Comparison of ENCODE assay signal across 33 mouse cellular contexts in genomic region chr15:92415323-92415722, GRCm38 (mm10). TPM values are rescaled to one million over a fixed set of nuclear protein-coding genes. Genes with fewer than 3 reads are reported as not detected.
DNase-seq lines count a peak whose midpoint lies in the region; ATAC-seq lines count a peak whose summit lies in the region.
"Had no signal": no experiment of that assay in that cellular context is flagged by ENCODE, and none has a peak within 500 bp of the region (broad histone marks: within the 10 kb centered on the region; RNA-seq: fewer than 3 reads in every experiment).

No protein-coding gene starts in this region.

- peaks cover 27% of the 10 kb centered on the region for H3K4me1 ChIP-seq in limb, embryonic 12.5 days (replicated peaks)
- peaks cover 32% of the 10 kb centered on the region for H3K4me1 ChIP-seq in limb, embryonic 10.5 days
- peaks cover 27% of the 10 kb centered on the region for H3K4me1 ChIP-seq in forebrain, embryonic 15.5 days
- H3K4me1 ChIP-seq: heart, embryonic 10.5 days; limb, embryonic 15.5 days had no signal

- H3K4me3 ChIP-seq in limb, embryonic 12.5 days (replicated peaks) = no peak overlapping the region
- no peak overlapping the region for H3K4me3 ChIP-seq in limb, embryonic 10.5 days
- no peak overlapping the region for H3K4me3 ChIP-seq in forebrain, embryonic 15.5 days
- H3K4me3 ChIP-seq: embryonic facial prominence, embryonic 13.5 days; heart, embryonic 10.5 days; limb, embryonic 15.5 days had no signal

- WGBS in limb, embryonic 12.5 days = 13% methylated on average over 4 of the region's 4 CpGs
- 25% methylated on average over 4 of the region's 4 CpGs for WGBS in limb, embryonic 10.5 days
- WGBS in forebrain, embryonic 15.5 days = 5% methylated on average over 4 of the region's 4 CpGs

- H3K36me3 ChIP-seq in limb, embryonic 12.5 days = no peaks in the 10 kb centered on the region
- no peaks in the 10 kb centered on the region for H3K36me3 ChIP-seq in limb, embryonic 10.5 days
- no peaks in the 10 kb centered on the region for H3K36me3 ChIP-seq in forebrain, embryonic 15.5 days
- H3K36me3 ChIP-seq: embryonic facial prominence, embryonic 13.5 days; heart, embryonic 10.5 days; limb, embryonic 15.5 days had no signal

- no peak overlapping the region for H3K9ac ChIP-seq in limb, embryonic 12.5 days (replicated peaks)
- no peak overlapping the region for H3K9ac ChIP-seq in forebrain, embryonic 15.5 days (replicated peaks)
- H3K9ac ChIP-seq: embryonic facial prominence, embryonic 13.5 days; hindbrain, embryonic 14.5 days; limb, embryonic 15.5 days; liver, embryonic 14.5 days had no signal

- no peak for DNase-seq in limb, embryonic 10.5 days (ENCODE audit: low spot score)
- DNase-seq in ES-CJ7 (ENCODE audit: low read depth, low spot score) = peak; percentile 48
- peak; percentile 54 for DNase-seq in R1 (ENCODE audit: low read depth, low spot score)
- no peak for DNase-seq in thymus, adult 18-20 months
- no peak for DNase-seq in adrenal gland, postnatal 10 days
- DNase-seq: adrenal gland, postnatal 14 days; B cell, adult 2 months; cerebellum, adult 11-12 months; cerebellum, adult 9-11 months; embryo, embryonic 11 days; gastrocnemius, postnatal 14 days; heart, postnatal 36 days; kidney, adult 9 months; kidney, postnatal 10 days; layer of hippocampus, adult 9-11 months; lung, adult 2 months; lung, postnatal 10 days; right cerebral cortex, adult 18-20 months; spleen, adult 18-20 months; thymus, postnatal 25 days had no signal

- H3K27me3 ChIP-seq in limb, embryonic 12.5 days = peaks cover 10% of the 10 kb centered on the region
- no peaks in the 10 kb centered on the region for H3K27me3 ChIP-seq in limb, embryonic 10.5 days (ENCODE audit: low read depth, poor library complexity, severe bottlenecking)
- H3K27me3 ChIP-seq in forebrain, embryonic 15.5 days = no peaks in the 10 kb centered on the region
- H3K27me3 ChIP-seq: embryonic facial prominence, embryonic 13.5 days; limb, embryonic 15.5 days had no signal

- H3K27ac ChIP-seq in limb, embryonic 12.5 days = no peak overlapping the region
- H3K27ac ChIP-seq in limb, embryonic 10.5 days = no peak overlapping the region
- H3K27ac ChIP-seq in forebrain, embryonic 15.5 days (replicated peaks) = no peak overlapping the region
- H3K27ac ChIP-seq: embryonic facial prominence, embryonic 13.5 days; heart, embryonic 10.5 days; hindbrain, embryonic 14.5 days; limb, embryonic 15.5 days; liver, embryonic 14.5 days; macrophage had no signal

- peak overlapping the region; percentile 7; the same call in 1 of the 2 replicates for H3K4me2 ChIP-seq in limb, embryonic 12.5 days
- no peak overlapping the region for H3K4me2 ChIP-seq in forebrain, embryonic 15.5 days (replicated peaks)
- H3K4me2 ChIP-seq: embryonic facial prominence, embryonic 13.5 days; hindbrain, embryonic 14.5 days; limb, embryonic 15.5 days had no signal

- H3K9me3 ChIP-seq in limb, embryonic 12.5 days = no peaks in the 10 kb centered on the region
- H3K9me3 ChIP-seq in limb, embryonic 10.5 days (replicated peaks) = no peaks in the 10 kb centered on the region
- H3K9me3 ChIP-seq in forebrain, embryonic 15.5 days = no peaks in the 10 kb centered on the region
- H3K9me3 ChIP-seq: embryonic facial prominence, embryonic 13.5 days; heart, embryonic 10.5 days; limb, embryonic 15.5 days had no signal

- no peak for ATAC-seq in limb, embryonic 12.5 days (ENCODE audit: insufficient number of reproducible peaks, insufficient read depth, low FRiP score, low TSS enrichment, low read depth)
- ATAC-seq in forebrain, embryonic 15.5 days (replicated peaks) = peak; percentile 59
- ATAC-seq: intestine, postnatal 0 days had no signal

RNA-seq across cellular contexts. Expression of gene Pdzrn4, which starts 18.6 kb away (rescaled TPM):
- polyA plus RNA-seq in limb, embryonic 12.5 days (2016; fragmentation: Nextera tagmentation; extraction: Ambion mirVana) = 1.0 and 1.2 TPM in 2 replicates
- 0.40 and 1.2 TPM in 2 replicates for polyA plus RNA-seq in limb, embryonic 10.5 days (2016; fragmentation: Nextera tagmentation; extraction: Ambion mirVana)
- 16.4 and 16.5 TPM in 2 replicates for polyA plus RNA-seq in forebrain, embryonic 15.5 days (2015; fragmentation: Nextera tagmentation; extraction: Ambion mirVana)
- total RNA-seq in adrenal gland, postnatal 10 days (2021) = under 1 TPM; 0.30 to 0.42 TPM
- total RNA-seq: adrenal gland, postnatal 14 days; ES-E14; granulocyte monocyte progenitor cell, adult 5-6 weeks; megakaryocyte-erythroid progenitor cell, adult 5-6 weeks; monocyte, adult 5-6 weeks had no signal
- polyA plus RNA-seq: liver, embryonic 14.5 days; macrophage had no signal

Comparison
In these comparisons a context has a peak if more than half of its experiments do, and no peak if none do; other contexts are left out.
1. DNase-seq: peak in ES-CJ7 (single experiment) and R1 (single experiment); none in limb, embryonic 10.5 days (single experiment), thymus, adult 18-20 months (0 of 2) and adrenal gland, postnatal 10 days (single experiment).